Mouse (Mus musculus): ENCODE results near the gene Fam20a. TPM values are rescaled to one million over a fixed set of nuclear protein-coding genes. Genes with fewer than 3 reads are reported as not detected.

Gene Fam20a
- total RNA-seq, 2 experiments from 2014 or later = 5.8 to 7.4 TPM

- no peak for DNase-seq
These were observed 5.1 kb downstream of the Fam20a start for GRCm38 (mm10) chr11:109716981-109717380.

GRCm38 (mm10) chr11:109715311-109715781, 6.7 kb downstream of the Fam20a start:
- DNase-seq = no peak

DNA sequence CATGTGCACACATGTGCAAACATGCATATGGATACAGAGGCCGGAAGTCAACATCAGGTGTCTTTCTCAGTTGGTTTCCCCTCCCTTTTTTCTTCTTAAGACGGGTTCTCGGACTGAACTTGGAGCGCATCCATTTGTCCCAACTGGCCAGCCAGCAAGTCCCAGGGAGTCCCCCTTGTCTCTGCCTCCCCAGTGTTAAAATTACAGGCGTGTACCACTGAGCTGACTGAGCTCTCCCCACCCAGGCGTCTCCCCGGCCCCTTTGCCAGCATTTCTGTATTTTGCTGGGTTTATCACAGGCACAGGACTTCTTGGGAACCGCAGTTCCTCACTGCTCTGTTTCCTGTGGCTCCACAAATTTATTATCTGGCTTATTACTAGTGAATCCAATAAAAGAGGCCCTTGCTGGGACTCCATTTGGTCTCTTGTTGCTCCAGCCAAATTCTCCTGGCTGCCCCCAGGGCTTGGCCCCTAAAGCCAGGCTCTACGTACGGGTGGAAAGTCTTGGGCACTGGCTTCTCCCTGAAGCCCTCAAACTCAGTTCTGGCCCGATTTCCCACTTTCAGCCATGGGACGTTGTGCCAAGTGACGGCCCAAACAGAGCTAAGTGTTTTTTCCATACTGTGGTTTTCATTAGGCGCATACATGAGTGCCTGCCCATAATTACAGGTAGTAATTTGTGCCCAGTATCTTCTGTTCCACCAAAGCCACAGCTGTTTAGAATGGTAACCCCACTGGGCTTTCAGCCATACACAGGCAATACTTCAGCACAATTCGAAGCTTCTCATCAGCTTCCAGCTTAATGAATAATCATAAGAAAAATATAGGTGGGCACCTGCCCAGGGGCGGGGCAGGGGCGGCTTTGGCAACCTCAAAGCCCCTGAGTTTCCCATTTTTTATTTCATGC, 7.5 kb downstream of the Fam20a start:
- peak; percentile 33 to 48 for DNase-seq

GRCm38 (mm10) chr11:109709501-109709900, 12.6 kb downstream of the Fam20a start:
- no peak for DNase-seq

DNA sequence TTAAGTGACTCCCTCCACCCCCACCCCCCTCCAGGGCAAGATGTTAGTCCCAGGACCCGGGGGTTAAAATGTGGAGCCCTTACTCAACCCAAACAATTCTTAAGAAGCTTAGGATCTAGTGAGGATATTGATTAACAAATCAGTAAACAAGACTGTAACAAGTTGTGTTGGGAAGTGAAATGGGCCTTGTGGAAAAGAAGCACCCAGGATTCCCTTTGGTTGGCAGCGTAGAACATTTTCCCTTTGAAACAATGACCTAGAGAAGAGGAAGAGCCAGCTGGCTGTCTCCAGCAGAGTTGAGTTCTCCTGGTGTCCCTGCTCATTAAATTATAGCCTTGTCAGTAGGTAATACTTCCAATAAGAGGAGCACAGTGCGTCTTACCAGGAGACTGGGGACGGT, 13.3 kb downstream of the Fam20a start:
- DNase-seq = no peak

DNA sequence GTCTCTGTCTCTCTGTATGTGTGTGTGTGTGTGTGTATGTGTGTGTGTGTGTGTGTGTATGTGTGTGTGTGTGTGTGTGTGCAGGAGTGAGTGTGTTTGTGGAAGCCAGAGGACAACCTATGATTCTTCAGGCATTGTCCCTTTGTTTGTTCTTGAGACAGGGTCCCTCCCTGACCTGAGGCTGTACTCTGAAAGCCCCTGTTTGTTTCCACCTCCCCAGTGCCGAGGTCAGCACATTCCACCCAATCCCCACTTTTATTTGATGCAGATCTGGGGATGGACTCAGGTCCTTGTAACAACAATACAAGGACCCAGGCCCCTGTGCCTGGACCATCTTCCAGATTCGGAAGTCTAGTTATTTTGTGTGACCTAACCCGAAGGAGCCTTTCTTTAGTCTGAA, 14.6 kb downstream of the Fam20a start:
- DNase-seq = no peak

GRCm38 (mm10) chr11:109706586-109706985, 15.5 kb downstream of the Fam20a start:
- no peak for DNase-seq

- DNase-seq = peak; percentile 64 to 80
These were observed 16.0 kb downstream of the Fam20a start for GRCm38 (mm10) chr11:109706055-109706412.

GRCm38 (mm10) chr11:109705336-109706054, 16.6 kb downstream of the Fam20a start:
- DNase-seq = no peak

GRCm38 (mm10) chr11:109704311-109705205, 17.5 kb downstream of the Fam20a start:
- DNase-seq = no peak

GRCm38 (mm10) chr11:109703845-109704244, 18.2 kb downstream of the Fam20a start:
- no peak for DNase-seq

DNA sequence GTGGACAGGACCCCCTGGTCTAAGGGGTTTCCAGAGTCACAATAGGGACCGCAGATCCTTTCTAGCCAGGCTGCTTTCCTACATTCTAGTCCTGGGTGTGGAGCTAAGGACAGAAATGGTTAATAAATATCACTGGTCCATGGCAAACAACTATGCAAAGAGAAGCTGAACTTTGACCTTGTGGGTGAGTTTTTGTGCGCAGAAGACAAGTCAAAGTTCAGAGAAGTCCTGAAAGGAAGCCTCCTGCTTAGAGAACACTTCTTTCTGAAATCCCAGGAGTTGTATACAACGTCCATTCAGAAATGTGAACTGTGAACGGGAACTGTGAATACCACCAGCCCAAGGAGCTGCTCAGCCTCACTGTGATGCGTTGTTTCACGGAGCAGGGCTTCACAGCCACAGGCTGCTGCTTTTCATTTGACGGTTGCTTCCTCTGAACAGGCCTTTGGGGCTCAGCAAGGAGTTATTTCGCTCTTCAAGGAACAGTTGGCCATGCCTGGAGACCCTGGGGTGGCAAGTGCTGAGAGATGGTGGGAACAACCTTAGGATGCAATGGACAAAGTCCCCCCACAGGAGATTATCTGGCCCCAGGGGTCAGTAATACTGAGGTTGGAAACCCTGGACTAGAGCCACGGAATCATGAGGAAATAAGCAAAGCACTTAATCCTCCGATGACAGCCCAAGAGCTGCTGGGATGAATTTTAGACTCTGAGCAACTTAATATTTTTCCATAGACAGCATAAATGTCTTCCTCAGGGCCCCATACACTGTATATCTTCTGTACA, 19.9 kb downstream of the Fam20a start:
- DNase-seq = no peak

DNA sequence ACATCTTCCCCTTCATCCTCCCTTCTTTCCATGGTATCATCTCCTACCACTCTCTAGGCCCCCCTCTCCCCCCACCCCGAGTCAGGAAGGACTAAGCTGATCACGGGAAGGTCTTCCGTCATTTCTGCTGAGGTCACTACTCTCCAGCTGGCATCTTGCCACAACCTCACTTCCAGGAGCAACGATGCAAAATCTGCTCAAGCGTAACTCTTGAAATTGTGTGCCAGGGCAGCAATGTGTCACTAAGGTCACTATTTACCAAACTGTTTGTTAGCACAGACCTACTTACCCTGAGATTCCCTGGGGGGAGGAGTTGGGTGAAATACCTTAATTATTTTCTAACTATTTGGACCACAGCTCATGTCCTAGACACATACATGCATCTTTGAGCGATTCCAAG, 21.3 kb downstream of the Fam20a start:
- DNase-seq = peak in 1 of 2 experiments; percentile 31

GRCm38 (mm10) chr11:109699784-109700183, 22.3 kb downstream of the Fam20a start:
- DNase-seq = no peak

DNA sequence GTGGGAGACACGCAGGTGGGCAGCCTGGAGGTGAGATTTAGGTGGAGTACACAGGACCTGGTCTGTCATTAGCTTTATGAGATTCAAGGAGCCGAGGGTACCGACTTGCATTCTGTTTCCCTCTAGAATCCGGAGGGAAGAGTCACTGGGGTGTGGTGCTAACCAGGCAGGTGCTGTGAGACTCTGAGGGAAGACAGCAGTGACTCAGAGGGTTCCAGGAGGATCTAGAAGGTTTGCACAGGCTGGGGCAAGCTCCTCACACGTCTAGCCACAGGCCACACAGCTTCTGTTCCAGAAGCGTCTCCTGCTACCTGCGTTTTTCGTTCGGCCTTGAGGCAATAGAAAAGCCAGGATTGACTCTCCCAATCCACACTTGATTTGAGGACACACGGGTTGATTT, 23.3 kb downstream of the Fam20a start:
- DNase-seq = no peak

GRCm38 (mm10) chr11:109697089-109697643, 24.9 kb downstream of the Fam20a start:
- no peak for DNase-seq

- no peak for DNase-seq
These were observed 25.6 kb downstream of the Fam20a start for GRCm38 (mm10) chr11:109696519-109696918.

GRCm38 (mm10) chr11:109692737-109693136, 29.3 kb downstream of the Fam20a start:
- DNase-seq = peak; percentile 68 to 85

DNA sequence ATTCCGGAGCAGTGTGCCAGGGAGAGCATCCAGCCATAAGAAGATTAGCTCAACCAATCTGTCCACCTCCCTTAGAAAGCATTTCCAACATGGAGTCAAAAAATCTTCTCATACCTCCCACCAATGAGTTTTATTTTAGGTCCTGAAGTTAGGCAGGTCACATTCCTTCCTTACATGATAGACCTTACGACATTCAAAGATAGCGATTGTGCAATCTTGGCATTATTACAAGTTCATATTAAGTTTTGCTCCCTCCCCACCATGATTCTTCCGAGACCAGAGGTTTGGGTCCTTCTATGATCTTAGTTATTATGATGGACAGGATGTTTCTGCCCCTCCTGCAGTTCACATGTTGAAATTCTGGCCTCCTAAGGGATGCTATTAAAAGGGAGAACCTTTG, 32.5 kb downstream of the Fam20a start:
- no peak for DNase-seq

GRCm38 (mm10) chr11:109682221-109682620, 39.9 kb downstream of the Fam20a start:
- no peak for DNase-seq

DNA sequence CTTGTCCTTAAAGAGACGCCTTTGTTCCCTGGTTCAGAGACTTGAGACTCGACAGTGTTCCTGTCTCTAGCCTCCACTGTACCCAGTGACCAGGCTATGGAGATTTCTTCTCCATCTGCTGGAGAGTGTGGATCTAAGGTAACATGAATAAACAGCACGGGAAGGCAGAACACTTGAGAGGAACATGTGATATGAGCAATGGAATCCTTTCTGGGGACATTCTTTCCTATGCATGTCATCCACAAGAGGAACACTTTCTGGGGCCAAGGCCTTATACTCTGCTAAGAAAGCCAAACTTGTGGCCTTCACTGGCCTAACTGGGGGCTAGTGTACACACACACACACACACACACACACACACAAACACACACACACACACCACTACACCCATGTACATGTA, 40.5 kb downstream of the Fam20a start:
- DNase-seq = peak; percentile 37 to 46

All from heart, adult 18-20 months (tissue).